Mouse (Mus musculus) lung, postnatal 36 days (tissue): Measurements from ENCODE around the gene Ablim2.
A peak's percentile ranks its signal among the peaks of the same experiment; 100 is the strongest.

Source experiments
- DNase-seq: peaks from one replicate; pipeline ENCODE4 v3.0.0; 2022; ENCODE audit warnings: mixed read lengths

Gene Ablim2

GRCm38 (mm10) chr5:35757639-35758001 is at the start of gene Ablim2:
Ablim2 (plus strand) TSS chr5:35757880.
- DNase-seq: peak; percentile 94

- DNase-seq: peak; percentile 36
These were observed 47.2 kb upstream of the Ablim2 start for GRCm38 (mm10) chr5:35710481-35710880.

DNA sequence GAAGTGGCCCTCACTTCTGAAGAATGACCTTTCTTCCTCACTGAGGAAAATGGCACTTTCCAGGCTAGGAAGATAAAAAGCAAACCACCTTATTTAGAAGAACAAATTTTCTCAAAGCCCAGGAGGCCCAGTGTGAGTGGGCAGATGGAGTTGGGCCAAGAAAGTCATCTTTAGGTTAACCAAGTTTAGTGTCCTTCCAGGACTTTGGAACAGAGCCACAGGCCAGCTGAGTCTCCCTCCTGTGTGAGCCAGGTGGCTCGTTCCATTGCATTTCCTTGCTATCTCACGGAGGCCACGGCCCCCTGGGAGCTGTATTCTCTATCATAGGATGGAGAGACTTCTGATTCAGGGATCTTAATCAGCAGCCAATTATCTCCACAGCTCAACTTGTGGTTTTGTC is 46.7 kb upstream of the Ablim2 start:
- DNase-seq: no peak

- DNase-seq: no peak
These were observed 45.2 kb upstream of the Ablim2 start for GRCm38 (mm10) chr5:35712517-35712916.

GRCm38 (mm10) chr5:35713649-35714354 is 43.9 kb upstream of the Ablim2 start:
- DNase-seq: peak; percentile 78

- no peak for DNase-seq
These were observed 40.2 kb upstream of the Ablim2 start for GRCm38 (mm10) chr5:35717455-35717854.

GRCm38 (mm10) chr5:35717946-35718345 is 39.7 kb upstream of the Ablim2 start:
- peak; percentile 79 for DNase-seq

- DNase-seq: no peak
These were observed 38.9 kb upstream of the Ablim2 start for GRCm38 (mm10) chr5:35718817-35719216.

DNA sequence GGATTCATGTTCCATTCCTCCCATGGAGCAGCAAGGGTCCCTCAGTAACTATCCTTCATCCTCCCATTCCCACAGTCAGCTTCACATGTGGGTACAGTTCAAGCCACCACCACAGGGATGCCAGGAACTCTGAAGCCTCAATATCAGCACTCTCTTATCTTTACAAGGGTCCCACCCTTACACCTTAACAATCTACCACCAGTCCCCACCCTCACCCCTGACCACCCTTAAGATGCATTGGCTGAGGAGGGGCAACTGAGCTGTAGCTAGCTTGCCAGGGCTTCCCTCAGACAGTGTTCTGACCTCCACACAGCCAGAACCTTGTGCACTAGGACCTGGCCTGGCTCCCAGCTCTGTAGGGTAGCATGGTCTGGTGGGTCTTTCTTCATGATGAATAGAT is 38.3 kb upstream of the Ablim2 start:
- DNase-seq: no peak

GRCm38 (mm10) chr5:35719880-35720279 is 37.8 kb upstream of the Ablim2 start:
- no peak for DNase-seq

DNA sequence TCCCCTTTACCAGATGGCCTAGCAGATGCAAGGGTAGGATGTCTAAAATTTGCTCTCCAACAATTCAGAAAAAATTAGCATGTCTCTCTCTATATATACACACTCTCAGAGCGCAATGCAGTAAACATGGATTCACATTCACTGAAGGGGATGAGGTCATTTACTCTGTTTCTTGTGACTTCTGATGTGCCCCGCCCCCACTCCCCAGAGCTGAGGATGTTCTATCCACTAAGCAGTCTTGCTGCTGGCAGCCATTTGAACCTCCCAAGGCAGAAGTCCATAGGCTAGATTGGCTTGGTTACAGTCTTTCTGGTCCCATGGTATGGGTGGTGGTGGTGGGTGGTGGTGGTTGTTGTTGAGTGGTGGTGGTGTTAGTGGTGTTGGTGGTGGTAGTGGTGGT is 35.7 kb upstream of the Ablim2 start:
- DNase-seq: no peak

GRCm38 (mm10) chr5:35722654-35723053 is 35.0 kb upstream of the Ablim2 start:
- peak; percentile 62 for DNase-seq

DNA sequence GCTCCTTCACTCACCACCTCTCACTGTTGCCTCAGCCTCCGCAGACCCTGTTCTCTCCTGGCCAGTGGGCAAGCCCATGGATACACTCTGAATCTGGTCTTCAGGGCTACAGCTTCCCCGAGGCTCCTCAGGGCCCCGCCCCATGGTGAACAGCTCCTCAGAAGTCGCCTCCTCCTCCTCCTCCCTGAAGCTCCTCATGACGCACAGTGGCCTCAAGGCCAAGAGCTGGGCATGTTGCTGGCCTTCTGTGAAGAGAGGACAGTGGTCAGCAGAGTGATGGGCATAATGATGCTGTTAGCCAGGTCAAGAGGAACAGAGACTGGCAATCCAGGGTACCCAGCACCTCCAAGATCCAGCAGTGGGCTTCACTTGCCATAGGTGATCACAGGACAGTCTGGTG is 33.8 kb upstream of the Ablim2 start:
- no peak for DNase-seq

- DNase-seq: no peak
These were observed 31.8 kb upstream of the Ablim2 start for GRCm38 (mm10) chr5:35725840-35726239.

DNA sequence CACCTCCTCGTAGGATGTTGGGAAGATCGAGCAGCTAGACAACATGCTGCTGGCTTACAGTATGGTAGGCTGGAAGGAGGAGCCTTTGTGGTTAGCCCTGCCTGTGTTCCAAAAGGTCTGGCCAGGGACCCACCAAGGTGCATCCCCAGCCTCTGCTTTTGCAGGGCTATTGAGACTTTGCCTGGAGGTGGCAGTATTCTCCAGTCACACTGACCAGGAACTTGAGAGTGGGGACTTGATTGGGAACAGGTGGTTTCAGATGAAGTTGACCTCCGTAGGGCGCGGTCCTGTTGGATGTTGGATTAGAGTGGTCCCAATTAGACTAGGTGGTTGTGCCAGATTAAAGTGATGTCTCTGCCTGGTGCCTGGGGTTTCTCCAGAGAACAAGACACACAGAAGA is 30.2 kb upstream of the Ablim2 start:
- DNase-seq: peak; percentile 61

- peak; percentile 44 for DNase-seq
These were observed 29.2 kb upstream of the Ablim2 start for GRCm38 (mm10) chr5:35728344-35728956.

DNA sequence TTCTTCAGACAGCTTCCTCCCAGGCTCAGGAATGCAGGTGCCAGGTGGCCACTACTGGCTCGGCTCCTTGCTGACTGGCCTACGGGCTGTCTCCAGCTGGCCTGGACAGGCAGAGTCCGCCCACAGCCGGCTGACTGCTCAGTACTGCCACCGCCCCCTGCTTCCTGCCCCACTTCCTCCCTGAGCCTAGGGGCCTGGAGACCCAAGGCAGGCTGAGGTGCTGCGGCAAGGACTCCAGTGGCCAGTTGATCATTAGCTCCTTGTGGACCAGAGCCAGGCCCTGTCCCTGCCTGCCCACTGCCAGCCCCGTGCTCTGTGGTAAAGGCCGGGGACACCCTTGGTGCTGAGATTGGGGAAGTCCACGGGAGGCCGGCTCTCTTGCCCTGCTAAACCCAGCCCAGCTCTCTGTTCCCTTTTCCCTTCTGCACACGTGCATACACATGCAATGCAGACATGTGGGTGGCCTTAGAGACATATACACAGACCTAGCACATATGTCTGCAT is 28.7 kb upstream of the Ablim2 start:
- DNase-seq: peak; percentile 91

GRCm38 (mm10) chr5:35729844-35730243 is 27.8 kb upstream of the Ablim2 start:
- peak; percentile 89 for DNase-seq

- DNase-seq: no peak
These were observed 27.1 kb upstream of the Ablim2 start for GRCm38 (mm10) chr5:35730552-35730951.

- no peak for DNase-seq
These were observed 26.7 kb upstream of the Ablim2 start for GRCm38 (mm10) chr5:35731006-35731405.

GRCm38 (mm10) chr5:35733523-35733922 is 24.2 kb upstream of the Ablim2 start:
- DNase-seq: no peak

DNA sequence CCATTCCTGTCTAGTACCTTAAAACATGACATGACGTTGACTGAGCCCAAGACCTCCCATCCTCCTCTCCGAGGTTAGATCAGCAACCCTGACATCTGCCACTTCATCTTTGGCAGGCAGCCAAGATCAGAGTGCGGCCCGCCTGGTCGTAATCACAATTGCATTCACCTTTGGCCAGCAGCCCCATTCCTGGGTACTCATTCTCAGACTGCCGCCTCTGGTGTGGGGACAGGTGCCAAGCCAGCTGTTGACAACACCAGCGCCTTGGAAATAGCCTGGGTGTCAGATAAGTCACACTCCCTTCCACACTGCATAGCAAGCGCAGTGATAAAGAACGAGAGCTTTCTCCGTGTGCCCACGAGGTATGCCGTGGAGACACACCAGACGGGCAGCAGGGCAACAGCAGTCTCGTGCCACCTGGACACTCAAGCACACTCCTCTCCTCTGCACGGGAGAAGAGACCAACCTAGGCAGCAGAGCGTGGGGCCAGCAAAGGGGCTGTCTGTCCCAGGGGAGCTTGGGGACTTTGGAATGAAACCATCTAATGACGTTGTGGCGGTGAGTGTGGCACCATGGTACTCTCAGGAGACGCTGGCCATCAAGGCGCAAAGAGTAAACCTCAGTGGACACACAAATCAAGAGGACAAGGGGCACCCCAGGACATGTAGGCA is 20.3 kb upstream of the Ablim2 start:
- peak; percentile 80 for DNase-seq

- no peak for DNase-seq
These were observed 18.7 kb upstream of the Ablim2 start for GRCm38 (mm10) chr5:35739005-35739404.
